Mouse (Mus musculus): ENCODE data around the gene 4930438A08Rik. TPM values are rescaled to one million over a fixed set of nuclear protein-coding genes. Genes with fewer than 3 reads are reported as not detected.
A peak's percentile ranks its signal among the peaks of the same experiment; 100 is the strongest.
"Not testable (repeated sequence)": the region's sequence is repeated elsewhere in the genome, so short reads cannot be mapped to it uniquely, and the experiment has no call there.

Gene 4930438A08Rik
- total RNA-seq, 2 experiments from 2014 or later: not detected

- DNase-seq: no peak
- intact Hi-C loops (cut with DNase I; ENCODE audit: low total_unique reads): no loop called here
Observed at GRCm38 (mm10) chr11:58268285-58268684, 6.3 kb upstream of the 4930438A08Rik start.

DNA sequence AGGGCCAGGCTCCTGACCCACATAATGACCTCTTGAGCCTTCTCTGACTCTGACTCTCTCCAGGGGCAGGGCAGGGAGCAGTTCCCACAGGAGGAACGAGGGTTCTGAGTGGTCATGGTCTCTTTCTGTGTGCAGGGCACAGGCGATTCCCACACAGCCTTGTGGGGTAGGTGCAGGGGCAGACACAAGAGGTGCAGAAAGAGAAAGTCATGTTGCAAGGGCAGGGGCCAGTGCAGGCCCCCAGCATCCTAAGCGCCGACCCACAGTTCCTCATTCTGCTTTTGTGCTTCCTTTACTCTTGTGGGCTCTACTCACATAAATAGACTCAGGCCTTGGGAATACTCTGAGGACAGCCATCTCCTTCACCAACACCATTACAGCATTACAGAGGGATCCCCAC lies 1.2 kb downstream of the 4930438A08Rik start:
- DNase-seq: no peak
- intact Hi-C loops (cut with DNase I; ENCODE audit: low total_unique reads): no loop called here

- intact Hi-C loops (cut with DNase I; ENCODE audit: low total_unique reads): no loop called here
- DNase-seq: no peak
Observed at GRCm38 (mm10) chr11:58281970-58282496, 7.4 kb downstream of the 4930438A08Rik start.

DNA sequence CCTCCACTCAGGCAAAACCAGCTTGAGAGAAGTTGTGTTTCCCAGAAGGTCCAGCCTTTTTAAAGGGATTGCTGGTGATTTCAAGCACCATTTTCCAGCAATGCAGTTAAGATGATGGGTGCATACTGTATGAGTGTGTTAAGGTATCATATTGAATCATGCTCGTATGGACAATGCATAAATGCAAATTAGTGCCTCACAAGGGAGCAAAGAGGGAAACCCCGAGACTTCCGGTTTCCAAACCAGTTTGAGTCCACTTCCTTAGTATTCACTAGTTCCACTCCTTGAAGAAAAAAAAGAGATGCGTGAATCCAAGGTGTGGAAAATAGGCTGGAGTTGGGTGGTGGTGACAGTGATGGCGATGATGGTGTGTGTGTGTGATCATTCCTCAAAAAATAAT lies 7.9 kb downstream of the 4930438A08Rik start:
- DNase-seq: no peak
- intact Hi-C loops (cut with DNase I; ENCODE audit: low total_unique reads): no loop called here

DNA sequence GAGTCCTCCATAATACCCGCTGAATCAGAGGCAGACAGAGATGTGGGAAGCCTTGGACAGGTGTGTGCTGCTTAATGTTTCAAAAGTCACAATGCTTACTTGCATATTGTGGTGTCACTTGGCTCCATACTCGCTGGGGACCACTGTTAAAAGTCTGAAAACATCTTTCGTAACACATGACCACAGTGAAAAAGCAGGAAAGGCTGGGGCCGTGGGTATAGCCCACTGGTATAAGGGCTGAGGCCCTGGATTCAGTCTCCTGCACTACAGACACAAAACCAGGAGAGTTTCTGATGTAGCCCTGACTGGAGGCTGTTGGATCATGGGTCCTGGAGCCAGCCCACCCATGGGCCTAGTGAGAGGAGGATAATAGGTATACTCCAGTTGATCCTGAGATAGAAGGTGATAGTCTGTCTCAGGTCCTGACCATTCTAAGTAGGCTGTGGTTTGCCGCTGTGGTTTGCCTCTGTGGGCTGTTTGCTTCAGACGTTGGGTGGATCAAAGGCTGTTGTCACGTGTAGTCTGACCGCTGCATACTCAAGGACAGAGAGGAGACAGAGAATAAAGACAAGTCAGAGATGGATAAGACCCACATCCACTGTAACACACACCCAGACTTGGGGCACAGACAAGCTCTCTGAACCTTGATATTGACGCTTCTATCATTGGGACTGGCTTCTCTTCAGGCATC lies 15.5 kb downstream of the 4930438A08Rik start:
- intact Hi-C loops (cut with DNase I; ENCODE audit: low total_unique reads): no loop called here
- no peak for DNase-seq

- intact Hi-C loops (cut with DNase I; ENCODE audit: low total_unique reads): no loop called here
- DNase-seq: no peak
Observed at GRCm38 (mm10) chr11:58290812-58291211, 16.2 kb downstream of the 4930438A08Rik start.

DNA sequence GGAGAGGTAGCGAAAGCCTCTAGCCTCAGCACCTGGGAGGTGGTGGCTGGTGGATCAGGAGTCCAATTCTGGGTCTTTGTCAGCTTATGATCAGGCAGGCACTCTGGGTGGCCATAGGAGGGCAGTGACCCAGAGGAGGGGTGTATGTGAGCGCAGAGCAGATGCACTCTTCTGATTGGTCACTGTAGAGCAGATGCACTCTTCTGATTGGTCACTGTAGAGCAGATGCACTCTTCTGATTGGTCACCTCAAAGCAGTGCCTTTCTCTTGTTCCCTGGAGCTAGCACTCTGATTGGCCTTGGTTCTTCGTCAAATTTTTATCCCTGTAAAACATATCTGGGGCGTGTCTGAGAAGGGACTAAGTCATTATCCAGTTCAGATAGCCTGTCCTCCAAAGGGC lies 18.2 kb downstream of the 4930438A08Rik start:
- intact Hi-C loops (cut with DNase I; ENCODE audit: low total_unique reads): no loop called here
- DNase-seq: no peak

- intact Hi-C loops (cut with DNase I; ENCODE audit: low total_unique reads): no loop called here
- DNase-seq: no peak
Observed at GRCm38 (mm10) chr11:58297396-58297795, 22.8 kb downstream of the 4930438A08Rik start.

DNA sequence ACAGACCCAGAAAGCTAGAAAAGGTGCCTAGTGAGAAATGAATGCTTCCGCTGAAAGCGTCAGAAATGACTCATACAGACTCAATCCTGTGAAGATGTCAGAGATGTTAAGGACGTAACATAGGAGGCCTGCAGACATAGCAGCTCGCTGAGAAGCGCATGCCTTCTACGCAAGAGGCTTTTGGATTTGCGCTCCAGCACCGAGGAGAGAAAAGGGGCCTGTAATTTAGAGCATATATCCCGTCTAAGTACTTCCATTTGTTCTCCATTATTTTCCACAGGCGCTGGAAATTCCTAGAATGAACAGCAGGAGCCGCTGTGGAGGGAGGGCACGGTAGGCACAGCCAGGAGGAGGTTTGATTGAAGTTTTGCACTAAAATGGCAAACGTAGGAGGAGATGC lies 26.5 kb downstream of the 4930438A08Rik start:
- DNase-seq: peak; percentile 44
- intact Hi-C loops (cut with DNase I; ENCODE audit: low total_unique reads): no loop called here

- intact Hi-C loops (cut with DNase I; ENCODE audit: low total_unique reads): no loop called here
Observed at GRCm38 (mm10) chr11:58301837-58302754, 27.5 kb downstream of the 4930438A08Rik start.

GRCm38 (mm10) chr11:58302774-58303445 lies 28.3 kb downstream of the 4930438A08Rik start:
- intact Hi-C loops (cut with DNase I; ENCODE audit: low total_unique reads): no loop called here
- DNase-seq: no peak

More at GRCm38 (mm10) chr11:58301837-58302754, 27.5 kb downstream of the 4930438A08Rik start:
- peak; percentile 89 for DNase-seq

- intact Hi-C loops (cut with DNase I; ENCODE audit: low total_unique reads): no loop called here
- DNase-seq: no peak
Observed at GRCm38 (mm10) chr11:58303594-58303993, 29.0 kb downstream of the 4930438A08Rik start.

DNA sequence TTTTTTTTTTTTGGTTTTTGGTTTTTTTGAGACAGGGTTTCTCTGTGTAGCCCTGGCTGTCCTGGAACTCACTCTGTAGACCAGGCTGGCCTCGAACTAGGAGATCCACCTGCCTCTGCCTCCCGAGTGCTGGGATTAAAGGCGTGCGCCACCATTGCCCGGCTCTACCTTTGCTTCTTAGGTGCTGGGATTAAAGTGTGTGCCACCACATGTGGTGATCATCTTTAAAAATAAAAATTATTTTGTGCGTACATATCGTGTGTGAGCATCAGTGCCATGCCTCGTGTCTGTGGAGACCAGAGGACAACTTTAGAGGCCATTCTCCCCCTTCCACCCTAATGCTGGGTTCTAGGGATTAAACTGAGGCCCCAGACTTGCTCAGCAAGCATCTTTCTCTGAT lies 30.7 kb downstream of the 4930438A08Rik start:
- intact Hi-C loops (cut with DNase I; ENCODE audit: low total_unique reads); DNase-seq: not testable (repeated sequence)

DNA sequence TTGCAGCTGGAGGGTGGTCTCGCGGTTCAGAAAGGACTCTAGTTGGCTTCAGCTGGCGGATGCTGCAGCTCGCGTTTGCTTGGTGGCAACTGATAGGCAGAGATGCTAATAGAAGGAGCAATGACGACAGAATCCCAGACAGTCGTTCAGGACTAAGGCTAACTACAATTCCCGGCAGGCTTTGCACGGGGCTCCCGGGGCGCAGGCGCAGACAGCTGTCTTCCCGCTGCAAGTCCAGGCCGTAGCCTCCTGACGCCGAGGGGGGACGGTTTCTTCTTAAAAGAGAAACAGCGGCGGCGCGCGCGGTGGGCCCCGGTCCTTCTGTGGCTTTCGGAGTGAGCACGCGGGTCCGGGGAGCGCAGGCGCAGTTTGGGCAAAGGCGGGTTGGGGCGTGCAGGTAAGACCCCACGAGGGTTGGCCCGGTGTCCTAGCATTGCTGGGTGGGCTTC lies 32.3 kb downstream of the 4930438A08Rik start, which contains the start of gene Zfp692:
Gene Zfp692 (plus strand): TSS at position 210 of the 449 bp plus-strand sequence.
- intact Hi-C loops (cut with DNase I; ENCODE audit: low total_unique reads): no loop called here
- DNase-seq: peak; percentile 96

GRCm38 (mm10) chr11:58307411-58308080 lies 32.9 kb downstream of the 4930438A08Rik start:
- intact Hi-C loops (cut with DNase I; ENCODE audit: low total_unique reads): no loop called here
- DNase-seq: peak; percentile 52

DNA sequence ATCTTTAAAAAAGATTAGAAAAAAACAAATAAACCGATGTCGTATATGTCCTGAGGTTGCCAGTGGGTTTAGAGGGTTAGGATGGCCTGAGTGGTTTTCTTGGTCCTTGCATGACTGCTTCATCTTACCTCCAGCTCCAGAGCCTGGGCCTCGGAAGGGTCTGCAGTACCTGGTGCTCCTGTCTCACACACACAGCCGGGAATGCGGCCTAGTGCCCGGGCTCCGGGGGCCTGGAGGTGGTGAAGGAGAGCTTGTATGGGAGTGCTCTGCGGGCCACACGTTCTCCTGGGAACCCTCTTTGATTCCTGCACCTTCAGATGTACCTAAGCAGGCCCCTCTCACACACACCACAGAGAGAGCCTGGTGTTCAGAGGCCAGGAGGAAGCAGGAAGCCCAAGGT lies 34.1 kb downstream of the 4930438A08Rik start:
- no peak for DNase-seq
- intact Hi-C loops (cut with DNase I; ENCODE audit: low total_unique reads): no loop called here

- DNase-seq: no peak
- intact Hi-C loops (cut with DNase I; ENCODE audit: low total_unique reads): no loop called here
Observed at GRCm38 (mm10) chr11:58314069-58314468, 39.5 kb downstream of the 4930438A08Rik start.

DNA sequence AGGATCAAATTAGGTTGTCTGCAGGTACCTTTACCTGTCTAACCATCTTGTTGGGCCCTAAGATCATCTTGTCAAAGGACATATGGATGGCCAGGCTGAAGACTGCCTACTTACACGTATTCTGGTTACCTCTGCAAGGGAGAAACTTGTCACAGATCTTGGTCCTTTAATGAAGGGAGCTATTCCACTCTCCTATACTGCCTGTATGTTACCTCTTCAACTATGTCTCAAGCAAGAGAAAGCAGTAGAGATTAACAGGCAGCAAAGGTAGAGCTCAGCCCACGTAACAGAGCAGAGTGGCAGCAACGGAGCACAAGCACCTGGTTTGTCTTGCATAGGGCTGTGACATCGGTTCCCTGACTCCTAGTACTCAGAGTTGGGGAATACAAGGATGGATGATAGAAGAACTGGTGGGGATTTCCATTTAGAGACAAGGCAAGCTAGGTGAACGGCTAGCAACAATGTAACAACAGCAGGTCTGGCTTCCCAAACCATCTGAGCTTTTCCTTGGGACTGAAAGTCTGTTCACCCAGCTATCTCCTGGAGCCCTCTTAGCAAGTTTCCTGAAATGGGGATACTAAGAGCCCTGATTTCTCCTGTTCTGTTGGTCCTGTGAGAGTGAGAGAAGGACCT lies 41.1 kb downstream of the 4930438A08Rik start:
- DNase-seq: no peak
- intact Hi-C loops (cut with DNase I; ENCODE audit: low total_unique reads): no loop called here

- intact Hi-C loops (cut with DNase I; ENCODE audit: low total_unique reads): no loop called here
- no peak for DNase-seq
Observed at GRCm38 (mm10) chr11:58316344-58316743, 41.7 kb downstream of the 4930438A08Rik start.

Measured in gastrocnemius, postnatal 14 days (tissue).